Mouse (Mus musculus) heart, postnatal 0 days (tissue): ENCODE data around the gene Gm45799. TPM values are rescaled to one million over a fixed set of nuclear protein-coding genes. Genes with fewer than 3 reads are reported as not detected.
A peak's percentile ranks its signal among the peaks of the same experiment; 100 is the strongest.

Experiments used
- ATAC-seq: fragments of 200-750 bp; cut with Nextera tagmentation; 2 replicates; pipeline ENCODE4 v1.8.0; 2017; ENCODE audit warnings: low read depth, moderate number of reproducible peaks, moderate library complexity; ENCODE audit not compliant: insufficient read depth
- DNase-seq: peaks from one replicate; pipeline ENCODE4 v3.0.0-alpha.2; 2016; ENCODE audit warnings: low spot score
- H3K27ac ChIP-seq: fragments of 300-500 bp; sonication (generic); 2 replicates; pipeline ENCODE4 v1.5.1; 2014; ENCODE audit warnings: low read depth, mild to moderate bottlenecking
- H3K27me3 ChIP-seq: fragments of 300-500 bp; sonication (generic); 2 replicates; pipeline ENCODE4 v1.6.1; 2014; ENCODE audit warnings: low read length, mixed read lengths; ENCODE audit not compliant: control insufficient read depth, insufficient read depth
- H3K36me3 ChIP-seq: fragments of 300-500 bp; sonication (generic); replicated peaks from 2 replicates; pipeline ENCODE4 v1.6.1; 2014; ENCODE audit warnings: low read length, mixed read lengths; ENCODE audit not compliant: control insufficient read depth, insufficient read depth
- H3K4me1 ChIP-seq: fragments of 300-500 bp; sonication (generic); 2 replicates; pipeline ENCODE4 v1.6.1; 2014; ENCODE audit warnings: antibody characterized with exemption; ENCODE audit not compliant: control insufficient read depth, insufficient read depth
- H3K4me2 ChIP-seq: fragments of 300-500 bp; sonication (generic); 2 replicates; pipeline ENCODE4 v1.6.1; 2014; ENCODE audit warnings: low read depth, mild to moderate bottlenecking, low read length, moderate library complexity
- H3K4me3 ChIP-seq: fragments of 300-500 bp; sonication (generic); 2 replicates; pipeline ENCODE4 v1.5.1; 2014; ENCODE audit warnings: low read depth, low read length
- H3K9ac ChIP-seq: fragments of 300-500 bp; sonication (generic); replicated peaks from 2 replicates; pipeline ENCODE4 v1.6.1; 2014; ENCODE audit warnings: low read depth, low read length, mixed read lengths
- H3K9me3 ChIP-seq: fragments of 300-500 bp; sonication (generic); replicated peaks from 2 replicates; pipeline ENCODE4 v1.6.1; 2016; ENCODE audit warnings: low read length; ENCODE audit not compliant: control insufficient read depth
- CTCF ChIP-seq: IDR thresholded peaks from 2 replicates; pipeline ENCODE4 v1.5.1; 2016; ENCODE audit warnings: antibody characterized with exemption, control low read depth, low read depth
- EP300 ChIP-seq: IDR thresholded peaks from 2 replicates; pipeline ENCODE4 v1.6.1; 2016; ENCODE audit warnings: antibody characterized with exemption, low read depth
- WGBS: fragments of 180-500 bp; shearing (Covaris S2); extraction: QIAGEN DNeasy Blood & Tissue Kit; methylation state at CpG from one replicate; pipeline ENCODE4 v1.1.7; 2014; 5-methylcytosine and 5-hydroxymethylcytosine counted together
- polyA plus RNA-seq: library from polyadenylated mRNA; unstranded; fragments of >200 nt; fragmentation: Nextera tagmentation; extraction: Ambion mirVana; gene quantifications from 2 replicates; pipeline ENCODE4 v1.2.1, GENCODE M21; 2015
- total RNA-seq: library from RNA; depleted of rRNA; stranded (reverse); fragments of >200 nt; gene quantifications from 2 replicates; pipeline ENCODE4 v1.2.3, GENCODE M21; 2014; ENCODE audit warnings: low replicate concordance

Gm45799 gene
- total and polyA plus RNA-seq, 2 experiments from 2014 or later = 58.4 to 126 TPM

GRCm38 (mm10) chr7:105615720-105616119 is 24.6 kb upstream of the Gm45799 start:
- WGBS = 48% methylated on average over 1 of the region's 1 CpGs
- no peak for TF ChIP-seq CTCF
- TF ChIP-seq EP300 = no peak
- 0 out of 2 replicates have a peak, but pooled peaks cover 7% of the 10 kb centered on the region for H3K4me1 ChIP-seq
- H3K9me3 ChIP-seq = no peaks in the 10 kb centered on the region
- no peak for DNase-seq
- ATAC-seq = no peak
- H3K27me3 ChIP-seq = no peaks in the 10 kb centered on the region
- H3K27ac ChIP-seq = no peak overlapping the region
- no peak overlapping the region for H3K9ac ChIP-seq
- peaks cover 92% of the 10 kb centered on the region for H3K36me3 ChIP-seq
- H3K4me2 ChIP-seq = no peak overlapping the region
- no peak overlapping the region for H3K4me3 ChIP-seq

GRCm38 (mm10) chr7:105616561-105616960 is 23.8 kb upstream of the Gm45799 start:
- Histone ChIP-seq H3K4me2 (no peak overlapping the region), H3K9me3 (no peaks in the 10 kb centered on the region), H3K9ac (no peak overlapping the region), H3K27me3 (no peaks in the 10 kb centered on the region), H3K27ac (peak overlapping the region; percentile 15; the same call in 1 of the 2 replicates), H3K36me3 (peaks cover 92% of the 10 kb centered on the region), H3K4me1 (0 out of 2 replicates have a peak, but pooled peaks cover 7% of the 10 kb centered on the region), H3K4me3 (no peak overlapping the region)
- no peak for TF ChIP-seq CTCF
- TF ChIP-seq EP300 = no peak
- ATAC-seq (peak; percentile 71; the same call in 1 of the 2 replicates), DNase-seq (no peak)
- 51% methylated on average over 6 of the region's 6 CpGs for WGBS

- Histone ChIP-seq H3K4me3 (no peak overlapping the region), H3K9me3 (no peaks in the 10 kb centered on the region), H3K4me1 (0 out of 2 replicates have a peak, but pooled peaks cover 7% of the 10 kb centered on the region), H3K9ac (no peak overlapping the region), H3K4me2 (no peak overlapping the region), H3K36me3 (peaks cover 84% of the 10 kb centered on the region), H3K27me3 (no peaks in the 10 kb centered on the region), H3K27ac (no peak overlapping the region)
- no peak for TF ChIP-seq EP300
- TF ChIP-seq CTCF = no peak
- WGBS = 95% methylated on average over 22 of the region's 22 CpGs
- ATAC-seq = no peak
- DNase-seq = no peak
Measured at GRCm38 (mm10) chr7:105617810-105618209, 22.5 kb upstream of the Gm45799 start.

GRCm38 (mm10) chr7:105619701-105620100 is 20.7 kb upstream of the Gm45799 start:
- no peak overlapping the region for H3K4me3 ChIP-seq
- 0 out of 2 replicates have a peak, but pooled peaks cover 7% of the 10 kb centered on the region for H3K4me1 ChIP-seq
- WGBS = 88% methylated on average over 3 of the region's 3 CpGs
- peaks cover 83% of the 10 kb centered on the region for H3K36me3 ChIP-seq
- no peak overlapping the region for H3K27ac ChIP-seq
- ATAC-seq (no peak), DNase-seq (no peak)
- H3K4me2 ChIP-seq = no peak overlapping the region
- TF ChIP-seq CTCF (no peak), EP300 (no peak)
- H3K9me3 ChIP-seq = no peaks in the 10 kb centered on the region
- H3K9ac ChIP-seq = no peak overlapping the region
- H3K27me3 ChIP-seq = no peaks in the 10 kb centered on the region

- Histone ChIP-seq H3K9ac (no peak overlapping the region), H3K27me3 (no peaks in the 10 kb centered on the region), H3K9me3 (no peaks in the 10 kb centered on the region), H3K27ac (no peak overlapping the region), H3K4me2 (no peak overlapping the region), H3K4me1 (0 out of 2 replicates have a peak, but pooled peaks cover under 1% of the 10 kb centered on the region), H3K36me3 (peaks cover 78% of the 10 kb centered on the region), H3K4me3 (no peak overlapping the region)
- TF ChIP-seq EP300 = no peak
- TF ChIP-seq CTCF = no peak
- ATAC-seq (0 out of 2 replicates have a peak, but pooled peaks have one; percentile 10), DNase-seq (no peak)
- 64% methylated on average over 4 of the region's 4 CpGs for whole genome bisulfite sequencing
Measured at GRCm38 (mm10) chr7:105621053-105621452, 19.3 kb upstream of the Gm45799 start.

- DNase-seq (no peak), ATAC-seq (no peak)
- WGBS = 69% methylated on average over 8 of the region's 8 CpGs
- H3K27me3 ChIP-seq = no peaks in the 10 kb centered on the region
- no peaks in the 10 kb centered on the region for H3K4me1 ChIP-seq
- peaks cover 73% of the 10 kb centered on the region for H3K36me3 ChIP-seq
- no peaks in the 10 kb centered on the region for H3K9me3 ChIP-seq
- TF ChIP-seq EP300 = no peak
- no peak for TF ChIP-seq CTCF
- H3K9ac ChIP-seq = no peak overlapping the region
- no peak overlapping the region for H3K4me3 ChIP-seq
- H3K4me2 ChIP-seq = no peak overlapping the region
- H3K27ac ChIP-seq = no peak overlapping the region
Measured at GRCm38 (mm10) chr7:105621646-105622292, 18.6 kb upstream of the Gm45799 start.
